Mouse (Mus musculus) embryonic facial prominence, embryonic 11.5 days (tissue): Measurements from ENCODE around the gene Fpgs. TPM values are rescaled to one million over a fixed set of nuclear protein-coding genes. Genes with fewer than 3 reads are reported as not detected.

Experiments
- ATAC-seq: fragments of 200-750 bp; cut with Nextera tagmentation; replicated peaks from 2 replicates; pipeline ENCODE4 v1.8.0; 2017; ENCODE audit warnings: low read depth; ENCODE audit not compliant: insufficient number of reproducible peaks, low FRiP score, low TSS enrichment
- DNase-seq: peaks from one replicate; pipeline ENCODE4 v3.0.0-alpha.2; 2015; ENCODE audit warnings: low spot score
- H3K27ac ChIP-seq: fragments of 300-500 bp; sonication (generic); replicated peaks from 2 replicates; pipeline ENCODE4 v1.5.1; 2014; ENCODE audit warnings: mild to moderate bottlenecking, low read depth, low read length, control low read depth
- H3K27me3 ChIP-seq: fragments of 300-500 bp; sonication (generic); 2 replicates; pipeline ENCODE4 v1.6.1; 2014; ENCODE audit warnings: mild to moderate bottlenecking, low read length, moderate library complexity, mixed read lengths; ENCODE audit not compliant: control insufficient read depth, insufficient read depth
- H3K36me3 ChIP-seq: fragments of 300-500 bp; sonication (generic); replicated peaks from 2 replicates; pipeline ENCODE4 v1.6.1; 2014; ENCODE audit warnings: low read depth, mild to moderate bottlenecking, low read length, moderate library complexity, mixed read lengths; ENCODE audit not compliant: control insufficient read depth, insufficient read depth
- H3K4me1 ChIP-seq: fragments of 300-500 bp; sonication (generic); 2 replicates; pipeline ENCODE4 v1.6.1; 2014; ENCODE audit warnings: low read length, mixed read lengths; ENCODE audit not compliant: control insufficient read depth, insufficient read depth
- H3K4me2 ChIP-seq: fragments of 300-500 bp; sonication (generic); 2 replicates; pipeline ENCODE4 v1.6.1; 2014; ENCODE audit warnings: low read depth, mild to moderate bottlenecking, control low read depth, low read length, moderate library complexity
- H3K4me3 ChIP-seq: fragments of 300-500 bp; sonication (generic); 2 replicates; pipeline ENCODE4 v1.5.1; 2014; ENCODE audit warnings: low read depth, low read length, control low read depth
- H3K9ac ChIP-seq: fragments of 300-500 bp; sonication (generic); replicated peaks from 2 replicates; pipeline ENCODE4 v1.6.1; 2014; ENCODE audit warnings: mild to moderate bottlenecking, control low read depth, low read length
- H3K9me3 ChIP-seq: fragments of 300-500 bp; sonication (generic); replicated peaks from 2 replicates; pipeline ENCODE4 v1.6.1; 2016; ENCODE audit warnings: mild to moderate bottlenecking, low read length, inconsistent platforms, mixed read lengths; ENCODE audit not compliant: control insufficient read depth
- WGBS: fragments of 180-500 bp; shearing (Covaris S2); extraction: QIAGEN DNeasy Blood & Tissue Kit; methylation state at CpG from one replicate; pipeline ENCODE4 v1.1.7; 2014; 5-methylcytosine and 5-hydroxymethylcytosine counted together
- polyA plus RNA-seq: library from polyadenylated mRNA; unstranded; fragments of >200 nt; fragmentation: Nextera tagmentation; extraction: Ambion mirVana; gene quantifications from 2 replicates; pipeline ENCODE4 v1.2.1, GENCODE M21; 2014

Gene Fpgs
- polyA plus RNA-seq, 1 experiment from 2014 or later: 15.6 TPM

DNA sequence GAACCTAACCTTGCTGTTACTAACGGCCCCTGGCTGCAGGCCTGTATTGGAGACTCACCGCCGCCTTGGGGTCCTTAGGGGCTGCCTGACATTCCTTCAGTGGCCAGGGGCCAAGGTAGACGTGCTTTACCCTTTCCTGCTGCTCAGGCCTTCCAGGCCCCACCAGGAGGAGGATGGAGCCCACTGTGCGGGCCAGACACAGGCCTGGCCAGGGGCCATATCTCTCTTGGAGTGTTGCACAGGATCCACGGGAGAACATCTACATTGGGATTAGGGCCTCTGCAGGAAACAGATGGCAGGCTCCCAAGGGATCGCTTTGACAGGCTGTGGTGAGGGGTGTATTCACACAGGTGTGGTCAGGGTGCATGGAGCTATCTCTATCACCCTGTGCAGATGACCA is 61.1 kb downstream of the Fpgs start:
- Histone ChIP-seq H3K9ac (no peak overlapping the region), H3K27ac (no peak overlapping the region), H3K4me2 (no peak overlapping the region), H3K9me3 (no peaks in the 10 kb centered on the region), H3K27me3 (no peaks in the 10 kb centered on the region), H3K36me3 (no peaks in the 10 kb centered on the region), H3K4me3 (no peak overlapping the region), H3K4me1 (no peaks in the 10 kb centered on the region; the same call in 1 of the 2 replicates)
- no peak for ATAC-seq
- 72% methylated on average over 7 of the region's 7 CpGs for WGBS
- no peak for DNase-seq

DNA sequence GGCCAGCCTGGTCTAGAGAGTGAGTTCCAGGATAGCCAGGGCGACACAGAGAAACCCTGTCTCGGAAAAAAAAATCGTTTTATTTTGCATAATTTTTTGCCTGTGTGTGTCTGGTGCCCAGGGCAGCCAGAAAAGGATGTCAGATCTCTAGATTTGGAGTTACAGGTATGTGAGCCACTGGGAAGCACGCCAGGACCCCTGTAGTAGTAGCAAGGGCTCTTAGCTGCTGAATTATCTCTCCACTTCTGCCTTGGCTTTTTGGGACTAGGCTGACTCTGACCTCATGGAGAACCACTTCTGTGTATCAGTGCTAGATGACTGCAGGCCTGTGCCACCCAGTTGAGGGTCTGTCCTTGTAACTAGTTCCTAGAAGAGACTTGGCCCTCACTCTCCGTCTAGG is 62.1 kb downstream of the Fpgs start:
- H3K9me3 ChIP-seq: no peaks in the 10 kb centered on the region
- no peak overlapping the region for H3K9ac ChIP-seq
- no peak overlapping the region for H3K4me3 ChIP-seq
- no peak for DNase-seq
- WGBS: 88% methylated on average over 5 of the region's 5 CpGs
- H3K27me3 ChIP-seq: no peaks in the 10 kb centered on the region
- no peaks in the 10 kb centered on the region; the same call in 1 of the 2 replicates for H3K4me1 ChIP-seq
- ATAC-seq: no peak
- no peak overlapping the region for H3K4me2 ChIP-seq
- H3K36me3 ChIP-seq: no peaks in the 10 kb centered on the region
- no peak overlapping the region for H3K27ac ChIP-seq

DNA sequence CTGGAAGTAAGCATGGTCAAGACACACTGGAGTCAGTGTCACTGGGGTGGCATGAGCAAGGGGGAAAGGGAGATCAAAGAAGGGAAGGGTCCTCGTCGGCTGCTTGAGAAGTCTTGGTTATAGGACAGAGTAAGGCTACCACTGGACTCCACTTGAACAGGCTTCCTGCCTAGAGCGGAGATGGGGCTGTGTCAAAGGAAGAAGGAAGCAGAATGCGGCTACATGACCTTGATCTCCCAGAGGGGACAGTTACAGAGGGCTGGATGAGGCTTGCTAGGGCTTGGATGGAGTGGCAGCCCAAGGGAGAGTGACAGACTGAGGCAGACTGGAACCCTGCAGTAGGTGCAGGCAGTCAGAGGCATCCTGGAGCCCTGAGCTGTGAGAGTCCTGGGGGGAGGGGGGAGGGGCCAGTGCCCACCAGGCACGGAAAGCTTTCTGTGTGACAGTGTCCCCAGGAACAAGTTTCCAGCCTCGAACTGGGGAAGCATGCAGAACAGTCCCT is 63.3 kb downstream of the Fpgs start:
- no peak overlapping the region for H3K4me2 ChIP-seq
- no peak overlapping the region for H3K4me3 ChIP-seq
- DNase-seq (no peak), ATAC-seq (no peak)
- no peaks in the 10 kb centered on the region; the same call in 1 of the 2 replicates for H3K4me1 ChIP-seq
- no peak overlapping the region for H3K27ac ChIP-seq
- H3K9ac ChIP-seq: peak overlapping the region; percentile 22; the same call in 1 of the 2 replicates
- no peaks in the 10 kb centered on the region for H3K9me3 ChIP-seq
- WGBS: 57% methylated on average over 6 of the region's 6 CpGs
- no peaks in the 10 kb centered on the region for H3K36me3 ChIP-seq
- no peaks in the 10 kb centered on the region for H3K27me3 ChIP-seq

DNA sequence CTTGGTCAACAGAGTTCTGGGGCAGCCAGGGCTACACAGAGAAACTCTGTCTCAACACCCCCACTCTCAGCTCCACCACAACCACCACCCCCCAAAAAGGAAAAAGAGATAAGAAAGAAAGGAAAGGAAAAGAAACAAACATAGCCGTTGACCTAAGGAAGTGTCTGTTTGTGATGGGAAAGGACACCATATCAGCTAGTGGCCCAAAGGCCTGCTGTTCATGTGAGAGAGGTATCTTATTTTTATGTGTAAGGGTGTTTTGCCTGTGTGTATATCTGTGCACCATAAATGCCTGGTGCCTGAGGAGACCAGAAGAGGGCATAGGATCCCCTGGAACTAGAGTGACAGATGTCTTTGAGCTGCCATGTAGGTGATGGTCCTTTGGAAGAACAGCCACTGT is 64.3 kb downstream of the Fpgs start:
- Histone ChIP-seq H3K4me3 (no peak overlapping the region), H3K27ac (no peak overlapping the region)
- DNase-seq: no peak

DNA sequence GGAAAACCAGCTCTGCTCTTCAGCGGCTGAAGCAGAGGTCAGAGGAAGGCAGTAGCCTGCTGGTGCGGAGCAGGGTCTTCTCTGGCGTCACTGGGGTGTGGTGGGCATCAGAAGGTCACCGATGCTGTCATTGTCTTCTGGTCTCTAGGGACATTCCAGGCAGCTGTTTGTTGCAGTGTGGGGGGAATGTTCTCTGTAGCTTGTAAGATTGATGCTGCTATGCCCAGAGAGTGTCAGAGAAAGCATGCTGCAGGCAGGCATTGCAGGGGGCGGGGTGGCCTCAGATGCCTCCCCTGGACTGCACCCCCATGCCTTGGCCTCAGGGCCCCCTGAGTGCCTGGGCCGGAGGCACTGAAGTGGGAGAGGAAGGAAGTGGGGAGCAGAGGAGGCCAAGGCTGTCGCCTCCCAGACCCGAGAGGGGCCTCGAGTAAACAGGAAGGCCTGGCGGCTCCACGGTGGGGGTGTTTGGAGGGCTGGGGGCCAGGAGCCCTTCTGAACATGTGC is 66.1 kb downstream of the Fpgs start:
- Histone ChIP-seq H3K27ac (0 out of 2 replicates have a peak overlapping the region, but pooled peaks have one; percentile 9), H3K4me3 (no peak overlapping the region), H3K9me3 (no peaks in the 10 kb centered on the region), H3K36me3 (no peaks in the 10 kb centered on the region), H3K9ac (peak overlapping the region; percentile 34; the same call in 1 of the 2 replicates), H3K27me3 (no peaks in the 10 kb centered on the region), H3K4me2 (no peak overlapping the region), H3K4me1 (no peaks in the 10 kb centered on the region; the same call in 1 of the 2 replicates)
- 30% methylated on average over 11 of the region's 11 CpGs for WGBS
- DNase-seq (no peak), ATAC-seq (0 out of 2 replicates have a peak, but pooled peaks have one; percentile 26)

More for the DNA sequence above, 64.3 kb downstream of the Fpgs start:
- Histone ChIP-seq H3K9ac (no peak overlapping the region), H3K9me3 (no peaks in the 10 kb centered on the region), H3K4me1 (no peaks in the 10 kb centered on the region; the same call in 1 of the 2 replicates), H3K36me3 (no peaks in the 10 kb centered on the region), H3K27me3 (no peaks in the 10 kb centered on the region), H3K4me2 (no peak overlapping the region)
- no peak for ATAC-seq
- 91% methylated on average over 1 of the region's 1 CpGs for WGBS

DNA sequence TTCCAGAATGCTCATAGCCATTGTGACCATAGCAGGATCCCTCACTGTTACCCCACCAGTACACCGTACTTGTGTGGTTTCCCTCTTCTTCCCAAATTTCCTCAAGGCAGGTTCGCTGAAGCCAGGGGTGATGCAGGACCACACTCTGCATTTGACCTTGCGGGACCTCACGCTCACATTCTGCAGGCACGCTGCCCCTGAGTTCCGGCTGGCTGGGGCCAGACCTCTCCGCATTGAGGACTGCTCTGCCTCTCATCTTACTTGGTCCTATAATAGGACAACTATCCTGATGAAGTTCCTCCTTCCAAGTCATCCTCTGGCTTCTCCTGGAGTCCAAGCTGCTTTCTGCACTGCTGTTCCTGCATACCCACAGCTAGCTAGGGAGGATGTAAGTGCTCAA is 67.3 kb downstream of the Fpgs start:
- Histone ChIP-seq H3K4me3 (no peak overlapping the region), H3K27ac (no peak overlapping the region), H3K27me3 (no peaks in the 10 kb centered on the region), H3K9me3 (no peaks in the 10 kb centered on the region), H3K4me2 (no peak overlapping the region), H3K36me3 (no peaks in the 10 kb centered on the region), H3K9ac (no peak overlapping the region), H3K4me1 (peaks cover 3% of the 10 kb centered on the region)
- DNase-seq (no peak), ATAC-seq (no peak)
- WGBS: 67% methylated on average over 7 of the region's 7 CpGs

DNA sequence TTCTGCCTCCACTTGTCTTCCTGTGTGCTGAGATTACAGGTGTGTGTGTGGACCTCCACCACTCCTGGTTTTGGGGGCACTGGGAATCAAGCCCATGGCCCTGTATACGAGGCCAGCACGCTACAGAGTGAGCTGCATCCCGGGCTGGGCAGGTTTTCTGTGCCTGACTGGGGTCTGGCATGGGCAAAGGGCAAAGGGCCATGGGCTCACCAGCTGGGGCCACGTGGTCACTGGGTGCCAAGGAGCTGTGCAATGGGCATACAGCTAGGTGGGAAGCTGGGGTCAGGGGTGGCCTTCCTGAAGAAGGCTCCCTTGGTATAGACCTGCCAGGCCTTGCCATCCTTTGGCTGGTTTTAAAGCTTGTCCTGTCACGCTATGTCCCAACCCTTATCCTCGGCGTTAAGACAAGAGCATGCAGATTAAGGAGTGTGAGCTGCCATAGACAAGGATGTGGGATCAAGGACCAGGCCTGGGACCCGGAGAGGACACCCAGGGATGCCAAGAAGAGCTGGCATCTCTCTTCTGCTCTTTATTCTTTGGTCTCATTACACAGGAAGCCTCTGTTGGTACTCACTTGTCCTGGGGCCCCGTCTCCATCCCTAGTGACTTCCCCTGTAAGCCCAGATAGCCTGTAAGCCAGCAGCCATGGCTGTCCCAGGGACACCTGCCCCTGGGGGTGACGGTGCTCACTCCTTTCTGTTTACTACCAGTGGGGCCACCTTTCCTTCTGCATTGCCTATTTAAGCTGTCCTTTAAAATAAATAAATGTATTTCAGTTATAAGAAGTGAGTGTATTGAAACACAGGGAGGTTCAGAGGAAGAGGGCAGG is 69.5 kb downstream of the Fpgs start:
- ATAC-seq (no peak), DNase-seq (no peak)
- WGBS: 86% methylated on average over 10 of the region's 10 CpGs
- no peaks in the 10 kb centered on the region for H3K9me3 ChIP-seq
- H3K36me3 ChIP-seq: no peaks in the 10 kb centered on the region
- H3K4me2 ChIP-seq: no peak overlapping the region
- H3K4me1 ChIP-seq: peaks cover 3% of the 10 kb centered on the region; the same call in 1 of the 2 replicates
- H3K9ac ChIP-seq: 0 out of 2 replicates have a peak overlapping the region, but pooled peaks have one; percentile 6
- H3K27me3 ChIP-seq: no peaks in the 10 kb centered on the region
- H3K27ac ChIP-seq: no peak overlapping the region
- no peak overlapping the region for H3K4me3 ChIP-seq

DNA sequence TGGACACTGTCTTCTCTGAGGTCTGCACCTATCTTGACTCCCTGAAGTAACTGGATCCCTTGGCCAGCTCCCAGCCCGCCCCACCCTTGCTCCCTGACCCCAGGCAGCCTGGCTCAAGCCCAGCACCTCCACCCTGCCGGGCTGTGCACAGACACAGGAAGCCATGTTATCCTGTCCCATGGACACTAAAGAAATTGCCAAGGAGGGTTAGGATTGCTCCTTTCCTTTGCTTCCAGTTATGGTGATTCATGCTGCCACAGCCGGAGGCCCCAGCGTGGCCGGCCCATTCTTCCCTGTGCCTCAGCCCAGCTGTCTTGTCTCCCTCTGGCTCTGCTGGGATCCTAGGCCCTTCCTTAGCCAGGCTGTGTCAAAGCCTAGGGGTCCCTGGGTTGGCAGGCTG is 70.3 kb downstream of the Fpgs start:
- H3K9me3 ChIP-seq: no peaks in the 10 kb centered on the region
- H3K4me3 ChIP-seq: no peak overlapping the region
- H3K9ac ChIP-seq: no peak overlapping the region
- no peaks in the 10 kb centered on the region for H3K27me3 ChIP-seq
- 68% methylated on average over 5 of the region's 5 CpGs for WGBS
- no peak overlapping the region for H3K4me2 ChIP-seq
- DNase-seq (no peak), ATAC-seq (no peak)
- H3K4me1 ChIP-seq: peaks cover 5% of the 10 kb centered on the region; the same call in 1 of the 2 replicates
- H3K36me3 ChIP-seq: no peaks in the 10 kb centered on the region
- H3K27ac ChIP-seq: no peak overlapping the region
